Mouse (Mus musculus) intestine, postnatal 0 days (tissue): Measurements from ENCODE around the gene Pgam2. TPM values are rescaled to one million over a fixed set of nuclear protein-coding genes. Genes with fewer than 3 reads are reported as not detected.

Experiments used
- ATAC-seq: fragments of 200-750 bp; cut with Nextera tagmentation; 2 replicates; pipeline ENCODE4 v1.8.0; 2017; ENCODE audit warnings: mild to moderate bottlenecking, moderate TSS enrichment, moderate library complexity
- H3K27ac ChIP-seq: fragments of 300-500 bp; sonication (generic); 2 replicates; pipeline ENCODE4 v1.5.1; 2014; ENCODE audit warnings: mild to moderate bottlenecking, low read depth, low read length, moderate library complexity
- H3K27me3 ChIP-seq: fragments of 300-500 bp; sonication (generic); replicated peaks from 2 replicates; pipeline ENCODE4 v1.6.1; 2014; ENCODE audit warnings: low read length, mixed read lengths; ENCODE audit not compliant: control insufficient read depth, insufficient read depth
- H3K36me3 ChIP-seq: fragments of 300-500 bp; sonication (generic); 2 replicates; pipeline ENCODE4 v1.6.1; 2014; ENCODE audit warnings: mild to moderate bottlenecking, moderate library complexity; ENCODE audit not compliant: control insufficient read depth, insufficient read depth
- H3K4me1 ChIP-seq: fragments of 300-500 bp; sonication (generic); replicated peaks from 2 replicates; pipeline ENCODE4 v1.6.1; 2014; ENCODE audit warnings: antibody characterized with exemption, low read length, mixed read lengths; ENCODE audit not compliant: control insufficient read depth, insufficient read depth
- H3K4me2 ChIP-seq: fragments of 300-500 bp; sonication (generic); replicated peaks from 2 replicates; pipeline ENCODE4 v1.6.1; 2014; ENCODE audit warnings: low read depth, mild to moderate bottlenecking, moderate library complexity
- H3K4me3 ChIP-seq: fragments of 300-500 bp; sonication (generic); 2 replicates; pipeline ENCODE4 v1.5.1; 2014; ENCODE audit warnings: low read depth, low read length
- H3K9ac ChIP-seq: fragments of 300-500 bp; sonication (generic); 2 replicates; pipeline ENCODE4 v1.6.1; 2014; ENCODE audit warnings: mild to moderate bottlenecking, low read depth, low read length
- H3K9me3 ChIP-seq: fragments of 300-500 bp; sonication (generic); 2 replicates; pipeline ENCODE4 v1.6.1; 2016; ENCODE audit warnings: mixed run types; ENCODE audit not compliant: control insufficient read depth
- CTCF ChIP-seq: sonication (generic); IDR thresholded peaks from 2 replicates; pipeline ENCODE4 v1.5.1; 2016; ENCODE audit warnings: low read depth, mild to moderate bottlenecking, control low read depth, antibody characterized with exemption, moderate library complexity
- WGBS: fragments of 180-500 bp; shearing (Covaris S2); extraction: QIAGEN DNeasy Blood & Tissue Kit; methylation state at CpG from one replicate; pipeline ENCODE4 v1.1.7; 2014; 5-methylcytosine and 5-hydroxymethylcytosine counted together
- polyA plus RNA-seq: library from polyadenylated mRNA; unstranded; fragments of >200 nt; fragmentation: Nextera tagmentation; extraction: Ambion mirVana; gene quantifications from 2 replicates; pipeline ENCODE4 v1.2.1, GENCODE M21; 2015

Gene Pgam2
- polyA plus RNA-seq, 1 experiment from 2014 or later, result 10.1 TPM

- peaks cover 25% of the 10 kb centered on the region for H3K4me1 ChIP-seq
- H3K4me2 ChIP-seq, result peak within 1 kb of the TSS; percentile 90
- peaks cover 12% of the 10 kb centered on the region for H3K36me3 ChIP-seq
- H3K9me3 ChIP-seq, result no peaks in the 10 kb centered on the region
- ATAC-seq, result peak; percentile 92
- peak; percentile 91 for TF ChIP-seq CTCF
- peak within 1 kb of the TSS; percentile 81 for H3K9ac ChIP-seq
- H3K4me3 ChIP-seq, result peak within 1 kb of the TSS; percentile 79
- peak within 1 kb of the TSS; percentile 97 for H3K27ac ChIP-seq
- under 1% methylated on average over 74 of the region's 74 CpGs for WGBS
- H3K27me3 ChIP-seq, result no peaks in the 10 kb centered on the region
Observed at GRCm38 (mm10) chr11:5788056-5789014, 15.2 kb downstream of the Pgam2 start, which contains the start of gene Dbnl. TSS of gene Dbnl (plus strand) at chr11:5788488.

- Histone ChIP-seq H3K9me3 (no peaks in the 10 kb centered on the region), H3K4me1 (peaks cover 25% of the 10 kb centered on the region), H3K4me2 (peak overlapping the region; percentile 90), H3K4me3 (peak overlapping the region; percentile 79), H3K27me3 (no peaks in the 10 kb centered on the region), H3K36me3 (peaks cover 11% of the 10 kb centered on the region; the same call in 1 of the 2 replicates), H3K9ac (peak overlapping the region; percentile 81), H3K27ac (peak overlapping the region; percentile 97)
- no peak for ATAC-seq
- TF ChIP-seq CTCF, result no peak
- WGBS, result 28% methylated on average over 8 of the region's 8 CpGs
Observed at GRCm38 (mm10) chr11:5787671-5788055, 15.9 kb downstream of the Pgam2 start.

- peaks cover 25% of the 10 kb centered on the region for H3K4me1 ChIP-seq
- no peak overlapping the region for H3K4me2 ChIP-seq
- no peak overlapping the region for H3K4me3 ChIP-seq
- no peaks in the 10 kb centered on the region; the same call in 1 of the 2 replicates for H3K36me3 ChIP-seq
- H3K9me3 ChIP-seq, result no peaks in the 10 kb centered on the region
- 0 out of 2 replicates have a peak, but pooled peaks have one; percentile 2 for TF ChIP-seq CTCF
- no peaks in the 10 kb centered on the region for H3K27me3 ChIP-seq
- ATAC-seq, result no peak
- no peak overlapping the region for H3K9ac ChIP-seq
- no peak overlapping the region for H3K27ac ChIP-seq
Observed at GRCm38 (mm10) chr11:5785732-5786131, 17.8 kb downstream of the Pgam2 start.

GRCm38 (mm10) chr11:5782199-5782944, 21.2 kb downstream of the Pgam2 start:
- peak; percentile 70 for TF ChIP-seq CTCF
- Histone ChIP-seq H3K27me3 (no peaks in the 10 kb centered on the region), H3K9ac (no peak overlapping the region), H3K4me3 (no peak overlapping the region), H3K4me2 (peak overlapping the region; percentile 39), H3K9me3 (no peaks in the 10 kb centered on the region), H3K4me1 (0 out of 2 replicates have a peak, but pooled peaks cover 12% of the 10 kb centered on the region), H3K36me3 (no peaks in the 10 kb centered on the region; the same call in 1 of the 2 replicates), H3K27ac (peak overlapping the region; percentile 78)
- ATAC-seq, result peak; percentile 88
- 45% methylated on average over 8 of the region's 8 CpGs for WGBS

GRCm38 (mm10) chr11:5780035-5780499, 23.5 kb downstream of the Pgam2 start:
- no peak overlapping the region for H3K9ac ChIP-seq
- 0 out of 2 replicates have a peak, but pooled peaks cover 7% of the 10 kb centered on the region for H3K4me1 ChIP-seq
- H3K9me3 ChIP-seq, result no peaks in the 10 kb centered on the region
- no peaks in the 10 kb centered on the region for H3K27me3 ChIP-seq
- no peak for TF ChIP-seq CTCF
- no peak overlapping the region for H3K27ac ChIP-seq
- H3K4me3 ChIP-seq, result no peak overlapping the region
- no peaks in the 10 kb centered on the region; the same call in 1 of the 2 replicates for H3K36me3 ChIP-seq
- 90% methylated on average over 6 of the region's 6 CpGs for WGBS
- H3K4me2 ChIP-seq, result no peak overlapping the region
- no peak for ATAC-seq

GRCm38 (mm10) chr11:5778481-5778880, 25.1 kb downstream of the Pgam2 start:
- Histone ChIP-seq H3K9ac (no peak overlapping the region), H3K4me1 (no peaks in the 10 kb centered on the region), H3K4me3 (no peak overlapping the region), H3K36me3 (no peaks in the 10 kb centered on the region; the same call in 1 of the 2 replicates), H3K4me2 (no peak overlapping the region), H3K27me3 (no peaks in the 10 kb centered on the region), H3K9me3 (no peaks in the 10 kb centered on the region), H3K27ac (no peak overlapping the region)
- no peak for ATAC-seq
- peak; percentile 70 for TF ChIP-seq CTCF
- 78% methylated on average over 2 of the region's 2 CpGs for WGBS
